Mouse (Mus musculus) forebrain, postnatal 0 days (tissue): ENCODE measurements around the gene Etl4. TPM values are rescaled to one million over a fixed set of nuclear protein-coding genes. Genes with fewer than 3 reads are reported as not detected.

ENCODE experiments used
- ATAC-seq: fragments of 200-750 bp; cut with Nextera tagmentation; 2 replicates; pipeline ENCODE4 v1.8.0; 2017; ENCODE audit warnings: mild to moderate bottlenecking, moderate library complexity
- DNase-seq: peaks from one replicate; pipeline ENCODE4 v3.0.0-alpha.2; 2015
- H3K27ac ChIP-seq: fragments of 300-500 bp; sonication (generic); 2 replicates; pipeline ENCODE4 v1.5.1; 2014; ENCODE audit warnings: low read depth, mild to moderate bottlenecking, antibody characterized with exemption, low read length, moderate library complexity, mixed read lengths
- H3K27me3 ChIP-seq: fragments of 300-500 bp; sonication (generic); 2 replicates; pipeline ENCODE4 v1.6.1; 2014; ENCODE audit warnings: mild to moderate bottlenecking, low read length, mixed read lengths; ENCODE audit not compliant: insufficient read depth
- H3K36me3 ChIP-seq: fragments of 300-500 bp; sonication (generic); 2 replicates; pipeline ENCODE4 v1.6.1; 2014; ENCODE audit warnings: mild to moderate bottlenecking, moderate library complexity; ENCODE audit not compliant: insufficient read depth
- H3K4me1 ChIP-seq: fragments of 300-500 bp; sonication (generic); 2 replicates; pipeline ENCODE4 v1.6.1; 2014; ENCODE audit warnings: antibody characterized with exemption; ENCODE audit not compliant: insufficient read depth
- H3K4me2 ChIP-seq: fragments of 300-500 bp; sonication (generic); 2 replicates; pipeline ENCODE4 v1.6.1; 2014; ENCODE audit warnings: low read depth, mild to moderate bottlenecking, moderate library complexity
- H3K4me3 ChIP-seq: fragments of 300-500 bp; sonication (generic); 2 replicates; pipeline ENCODE4 v1.5.1; 2014; ENCODE audit warnings: low read depth, low read length, mixed read lengths
- H3K9ac ChIP-seq: fragments of 300-500 bp; sonication (generic); 2 replicates; pipeline ENCODE4 v1.6.1; 2014; ENCODE audit warnings: mild to moderate bottlenecking
- H3K9me3 ChIP-seq: fragments of 300-500 bp; sonication (generic); 2 replicates; pipeline ENCODE4 v1.6.1; 2016; ENCODE audit warnings: low read length
- CTCF ChIP-seq: sonication (generic); IDR thresholded peaks from 2 replicates; pipeline ENCODE4 v1.5.1; 2016; ENCODE audit warnings: antibody characterized with exemption, control low read depth, low read depth
- WGBS: fragments of 180-500 bp; shearing (Covaris S2); extraction: QIAGEN DNeasy Blood & Tissue Kit; methylation state at CpG from one replicate; pipeline ENCODE4 v1.1.7; 2014; 5-methylcytosine and 5-hydroxymethylcytosine counted together
- polyA plus RNA-seq: library from polyadenylated mRNA; unstranded; fragments of >200 nt; fragmentation: Nextera tagmentation; extraction: Ambion mirVana; gene quantifications from 2 replicates; pipeline ENCODE4 v1.2.1, GENCODE M21; 2015
- total RNA-seq: library from RNA; depleted of rRNA; stranded (reverse); fragments of >200 nt; gene quantifications from 2 replicates; pipeline ENCODE4 v1.2.3, GENCODE M21; 2014

Etl4 gene
- total and polyA plus RNA-seq, 2 experiments from 2014 or later, result 7.2 to 13.6 TPM

DNA sequence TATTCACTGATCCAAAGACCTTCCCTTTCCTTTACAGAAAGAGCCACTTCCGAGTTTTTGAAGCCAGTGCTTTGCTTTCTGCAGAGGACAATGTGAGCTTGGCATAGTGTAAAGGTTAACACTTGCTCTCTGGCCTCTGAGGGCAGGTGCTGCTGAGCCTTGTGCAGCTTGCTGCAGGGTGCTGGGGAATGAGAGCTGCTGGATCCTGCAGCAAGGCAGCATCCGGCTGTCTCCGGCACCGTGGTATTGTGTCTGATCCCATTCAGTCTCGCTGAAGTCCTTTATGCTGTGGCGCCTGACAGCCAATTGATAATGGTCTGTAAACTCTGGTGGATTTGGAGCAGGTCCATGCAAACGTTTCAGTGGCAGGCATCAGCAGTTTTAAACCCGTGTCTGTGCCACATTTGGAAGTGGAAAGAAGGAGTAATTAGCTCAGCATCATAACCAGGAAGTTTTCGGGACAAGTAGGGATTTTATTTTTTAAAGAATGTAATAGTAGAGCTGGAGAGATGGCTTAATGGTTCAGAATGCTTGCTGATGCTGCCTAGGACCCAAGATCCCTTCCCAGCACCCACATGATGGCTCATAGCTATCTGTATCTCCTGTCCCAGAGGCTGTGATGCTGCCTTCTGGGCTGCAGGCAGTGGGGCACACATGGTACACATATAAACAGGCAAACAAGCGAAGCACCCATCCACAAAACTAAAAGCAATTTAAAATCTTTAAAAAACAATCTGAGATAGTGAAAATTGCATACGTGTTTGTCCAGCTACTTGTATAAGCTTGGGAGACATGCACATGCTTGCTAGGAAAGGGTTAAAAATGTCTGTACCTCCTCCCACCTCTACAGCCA, 637.1 kb downstream of the Etl4 start:
- Histone ChIP-seq H3K36me3 (no peaks in the 10 kb centered on the region), H3K27ac (peak overlapping the region; percentile 31; the same call in 1 of the 2 replicates), H3K4me2 (peak overlapping the region; percentile 46), H3K9ac (no peak overlapping the region), H3K4me1 (peaks cover 10% of the 10 kb centered on the region), H3K27me3 (no peaks in the 10 kb centered on the region), H3K9me3 (no peaks in the 10 kb centered on the region), H3K4me3 (peak overlapping the region; percentile 19)
- 4% methylated on average over 11 of the region's 11 CpGs for WGBS
- DNase-seq, result peak; percentile 40
- peak; percentile 58 for ATAC-seq
- no peak for TF ChIP-seq CTCF

DNA sequence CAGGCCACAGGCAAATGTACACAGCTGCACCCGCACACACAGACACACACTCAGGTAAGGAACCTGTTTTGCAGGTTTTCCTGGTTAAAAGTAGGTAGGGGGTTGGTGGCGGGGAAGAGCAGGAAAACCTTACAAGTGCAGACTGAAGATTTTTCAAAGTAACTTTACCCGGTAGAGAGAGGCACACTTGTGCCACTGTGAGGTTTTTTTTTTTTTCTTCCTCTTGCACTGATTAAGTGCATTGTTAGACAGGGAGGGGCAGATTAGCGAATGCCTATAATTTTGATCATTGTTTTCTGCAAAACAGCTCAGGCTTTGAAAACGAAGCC, 637.7 kb downstream of the Etl4 start:
- H3K27me3 ChIP-seq, result no peaks in the 10 kb centered on the region
- WGBS, result 8% methylated on average over 5 of the region's 5 CpGs
- DNase-seq, result no peak
- no peaks in the 10 kb centered on the region for H3K36me3 ChIP-seq
- H3K27ac ChIP-seq, result no peak overlapping the region
- H3K9ac ChIP-seq, result no peak overlapping the region
- peaks cover 10% of the 10 kb centered on the region for H3K4me1 ChIP-seq
- ATAC-seq, result no peak
- TF ChIP-seq CTCF, result no peak
- H3K9me3 ChIP-seq, result no peaks in the 10 kb centered on the region
- H3K4me3 ChIP-seq, result peak overlapping the region; percentile 19
- H3K4me2 ChIP-seq, result peak overlapping the region; percentile 46

DNA sequence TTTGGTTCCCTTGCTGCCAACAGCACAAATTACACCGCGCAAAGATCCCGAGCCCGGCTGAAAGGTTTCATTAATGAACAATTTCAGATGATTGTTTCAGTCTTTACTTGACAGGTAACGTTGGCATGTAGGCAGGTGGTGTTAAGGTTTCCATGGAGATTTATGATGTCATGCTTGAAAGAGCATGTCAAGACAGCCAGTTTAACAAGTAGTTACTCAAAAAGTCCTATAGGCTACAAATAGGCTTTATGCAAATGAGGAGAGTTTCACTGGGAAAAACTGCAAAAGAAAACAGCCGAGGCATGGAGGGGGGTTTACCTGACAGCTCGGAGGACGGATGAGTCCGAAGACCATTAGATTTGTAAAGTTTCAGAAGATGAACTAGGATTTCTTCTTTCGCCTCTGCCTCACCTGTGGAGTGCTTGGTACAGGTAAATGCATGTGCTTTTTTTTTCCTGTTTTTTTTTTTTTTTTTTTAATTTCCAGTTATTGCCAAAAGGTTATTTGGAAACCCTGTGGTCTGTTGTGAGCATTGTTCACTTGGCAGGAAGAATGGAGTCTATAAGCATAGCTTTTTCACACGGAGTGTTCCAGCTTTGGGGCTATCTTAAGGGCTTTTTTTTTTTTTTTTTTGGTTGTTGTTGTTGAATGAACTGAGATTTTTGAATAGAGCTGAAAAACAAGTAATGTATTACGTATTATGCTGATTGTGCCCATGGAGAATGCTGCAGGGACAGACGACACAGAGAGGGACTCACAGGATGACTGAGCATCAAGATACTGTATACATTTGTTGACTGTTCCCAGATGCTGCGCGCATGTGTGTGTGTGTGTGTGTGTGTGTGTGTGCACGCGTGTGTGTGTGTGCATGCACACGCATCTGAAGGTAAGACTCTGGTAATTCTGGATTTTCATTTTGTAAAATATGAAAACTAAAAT, 638.4 kb downstream of the Etl4 start:
- Histone ChIP-seq H3K27me3 (no peaks in the 10 kb centered on the region), H3K9me3 (no peaks in the 10 kb centered on the region), H3K27ac (no peak overlapping the region), H3K9ac (no peak overlapping the region), H3K4me3 (peak overlapping the region; percentile 19), H3K36me3 (no peaks in the 10 kb centered on the region), H3K4me1 (peaks cover 10% of the 10 kb centered on the region), H3K4me2 (peak overlapping the region; percentile 46)
- ATAC-seq (peak; percentile 69; the same call in 1 of the 2 replicates), DNase-seq (no peak)
- TF ChIP-seq CTCF, result no peak
- WGBS, result 6% methylated on average over 18 of the region's 18 CpGs

DNA sequence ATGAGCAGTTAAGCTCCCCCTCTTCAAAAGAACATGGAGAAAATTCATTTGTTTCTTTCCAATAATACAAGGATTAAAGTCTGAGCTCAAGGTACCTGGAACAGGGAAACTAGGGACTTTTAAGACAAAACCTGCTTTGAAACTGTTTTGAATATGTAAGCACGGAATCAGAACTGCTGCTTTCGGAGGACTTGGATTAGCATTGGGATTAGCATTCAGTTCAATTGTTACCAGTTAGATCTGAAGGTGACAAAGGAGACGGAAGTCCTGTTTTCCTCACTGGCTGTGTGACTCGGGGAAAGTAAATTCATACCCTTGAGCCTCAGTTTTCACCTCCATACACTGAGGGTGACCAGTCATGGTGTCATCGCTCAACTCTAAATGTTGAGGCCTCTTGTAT, 639.5 kb downstream of the Etl4 start:
- DNase-seq (no peak), ATAC-seq (no peak)
- Histone ChIP-seq H3K27ac (no peak overlapping the region), H3K27me3 (no peaks in the 10 kb centered on the region), H3K4me3 (no peak overlapping the region), H3K4me2 (no peak overlapping the region), H3K9me3 (no peaks in the 10 kb centered on the region), H3K36me3 (no peaks in the 10 kb centered on the region), H3K4me1 (peaks cover 10% of the 10 kb centered on the region), H3K9ac (no peak overlapping the region)
- WGBS, result 19% methylated on average over 5 of the region's 5 CpGs
- TF ChIP-seq CTCF, result no peak

DNA sequence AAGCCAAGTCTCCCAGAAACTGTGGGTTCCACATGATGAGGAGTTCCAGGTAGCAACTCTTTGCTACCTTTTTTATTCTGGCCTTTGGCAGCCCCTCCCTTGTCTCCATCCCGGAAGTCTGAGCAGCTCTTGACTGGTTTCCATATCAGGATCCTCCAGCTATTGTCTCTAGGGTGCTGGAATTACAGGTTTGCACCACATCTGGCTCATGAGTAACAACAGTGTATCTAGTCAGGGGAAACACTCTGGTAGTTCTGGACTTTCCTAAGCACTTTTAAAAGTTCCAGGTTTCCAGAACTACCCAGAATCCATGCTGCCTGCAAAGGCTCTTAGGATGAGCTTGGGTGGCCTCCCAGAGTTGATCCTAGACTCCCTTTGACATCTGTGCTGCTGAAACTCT, 640.4 kb downstream of the Etl4 start:
- Histone ChIP-seq H3K9me3 (no peaks in the 10 kb centered on the region), H3K4me2 (no peak overlapping the region), H3K9ac (no peak overlapping the region), H3K27me3 (no peaks in the 10 kb centered on the region), H3K27ac (no peak overlapping the region), H3K36me3 (no peaks in the 10 kb centered on the region), H3K4me3 (no peak overlapping the region), H3K4me1 (peaks cover 10% of the 10 kb centered on the region)
- no peak for ATAC-seq
- TF ChIP-seq CTCF, result no peak
- WGBS, result 50% methylated on average over 1 of the region's 1 CpGs
- no peak for DNase-seq

DNA sequence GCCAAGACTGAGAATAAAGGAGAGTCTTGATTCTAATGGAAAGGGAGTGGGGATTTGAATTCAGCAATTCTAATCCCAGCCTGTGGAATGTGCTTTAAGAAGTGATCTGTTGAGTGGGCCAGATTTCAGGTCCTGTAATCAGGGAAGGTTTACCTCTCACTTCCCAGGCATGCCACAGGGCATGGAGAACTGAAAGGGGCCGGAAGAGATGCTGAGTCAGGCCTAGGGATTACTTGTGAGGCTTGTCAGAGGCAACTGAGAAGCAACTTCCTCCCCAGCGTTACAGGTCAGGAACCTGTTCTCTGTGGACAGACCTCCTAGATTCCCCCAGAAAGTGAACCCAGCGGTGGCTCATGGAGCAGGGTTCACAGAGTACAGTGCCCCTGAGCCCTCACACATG, 646.1 kb downstream of the Etl4 start:
- Histone ChIP-seq H3K4me2 (no peak overlapping the region), H3K4me3 (no peak overlapping the region), H3K4me1 (no peaks in the 10 kb centered on the region), H3K36me3 (no peaks in the 10 kb centered on the region), H3K27me3 (no peaks in the 10 kb centered on the region), H3K27ac (no peak overlapping the region), H3K9me3 (no peaks in the 10 kb centered on the region), H3K9ac (no peak overlapping the region)
- ATAC-seq (no peak), DNase-seq (no peak)
- no peak for TF ChIP-seq CTCF
- WGBS, result 79% methylated on average over 3 of the region's 3 CpGs

DNA sequence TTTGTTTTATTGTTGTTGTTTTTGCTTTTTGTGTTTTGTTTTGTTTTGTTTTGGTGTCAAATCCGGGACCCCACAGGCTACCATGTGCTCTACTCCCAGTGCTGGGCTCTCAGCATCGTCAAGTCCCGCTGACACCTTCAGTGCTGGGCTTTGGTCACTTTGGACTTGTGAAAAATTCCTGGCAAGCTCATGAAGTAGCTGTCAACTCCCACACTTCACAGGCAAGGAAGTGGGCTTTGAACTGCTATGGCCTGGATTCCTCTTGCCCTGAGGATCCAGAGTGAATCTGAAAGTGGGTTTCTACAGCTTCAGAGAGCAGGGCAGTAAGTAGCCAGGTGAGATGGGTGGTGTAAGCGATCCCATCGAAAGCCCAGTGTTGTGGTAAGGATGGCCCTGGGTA, 649.5 kb downstream of the Etl4 start:
- Histone ChIP-seq H3K4me1 (no peaks in the 10 kb centered on the region), H3K27me3 (no peaks in the 10 kb centered on the region), H3K9me3 (no peaks in the 10 kb centered on the region), H3K4me3 (no peak overlapping the region), H3K36me3 (no peaks in the 10 kb centered on the region), H3K9ac (no peak overlapping the region), H3K27ac (no peak overlapping the region), H3K4me2 (no peak overlapping the region)
- ATAC-seq (no peak), DNase-seq (no peak)
- no peak for TF ChIP-seq CTCF
- 73% methylated on average over 5 of the region's 5 CpGs for WGBS
